Mouse (Mus musculus) layer of hippocampus, adult 2 months (tissue): ENCODE results near the gene Lactb. TPM values are rescaled to one million over a fixed set of nuclear protein-coding genes. Genes with fewer than 3 reads are reported as not detected.

Experiments used
- DNase-seq, 2 experiments: peaks; one replicate each; pipeline ENCODE4 v3.0.0; 2022; ENCODE audit warnings: low spot score in 2 of 2
- H3K27ac ChIP-seq: fragments of 200-600 bp; 2 replicates; pipeline ENCODE4 v1.8.1; 2022
- H3K4me3 ChIP-seq: fragments of 200-600 bp; 2 replicates; pipeline ENCODE4 v1.8.1; 2022; ENCODE audit warnings: mild to moderate bottlenecking
- CTCF ChIP-seq: fragments of 200-600 bp; conservative IDR thresholded peaks from 2 replicates; pipeline ENCODE4 v1.8.1; 2022; ENCODE audit warnings: antibody characterized with exemption, mild to moderate bottlenecking, moderate library complexity
- total RNA-seq, 2 experiments: library from RNA; stranded (reverse); gene quantifications; 2 replicates each; pipeline ENCODE4 v1.2.3; 2021

Gene Lactb
- total RNA-seq, 2 experiments from 2014 or later: 13.0 to 14.7 TPM

- DNase-seq: peak in 1 of 2 experiments; percentile 34
- TF ChIP-seq CTCF: no peak
- Histone ChIP-seq H3K27ac (peak overlapping the region; percentile 84), H3K4me3 (no peak overlapping the region)
Observed at GRCm38 (mm10) chr9:66912304-66912703, 63.0 kb downstream of the Lactb start.

GRCm38 (mm10) chr9:66910677-66911076, 64.6 kb downstream of the Lactb start:
- no peak overlapping the region for H3K4me3 ChIP-seq
- TF ChIP-seq CTCF: no peak
- no peak for DNase-seq
- H3K27ac ChIP-seq: no peak overlapping the region

GRCm38 (mm10) chr9:66909922-66910321, 65.4 kb downstream of the Lactb start:
- no peak for TF ChIP-seq CTCF
- H3K27ac ChIP-seq: 0 out of 2 replicates have a peak overlapping the region, but pooled peaks have one; percentile 29
- no peak overlapping the region for H3K4me3 ChIP-seq
- no peak for DNase-seq

GRCm38 (mm10) chr9:66907746-66908397, 67.4 kb downstream of the Lactb start:
- DNase-seq: no peak
- no peak overlapping the region for H3K27ac ChIP-seq
- H3K4me3 ChIP-seq: no peak overlapping the region
- TF ChIP-seq CTCF: no peak

GRCm38 (mm10) chr9:66907126-66907525, 68.2 kb downstream of the Lactb start:
- no peak for DNase-seq
- Histone ChIP-seq H3K4me3 (no peak overlapping the region), H3K27ac (no peak overlapping the region)
- no peak for TF ChIP-seq CTCF

GRCm38 (mm10) chr9:66905990-66906389, 69.3 kb downstream of the Lactb start:
- no peak overlapping the region for H3K4me3 ChIP-seq
- H3K27ac ChIP-seq: no peak overlapping the region
- DNase-seq: no peak
- no peak for TF ChIP-seq CTCF

Other genes starting within 250 kb of the Lactb start
- 10 to 100 TPM; 32.3 to 37.1 TPM for gene Aph1b, start 180.0 kb downstream of the Lactb start, total RNA-seq
- gene Gm10647, start 178.4 kb downstream of the Lactb start, total RNA-seq: under 1 TPM; 0.56 to 0.82 TPM
- 1 to 10 TPM; 7.6 to 8.4 TPM for gene Aph1c, start 140.8 kb downstream of the Lactb start, total RNA-seq
- gene Rab8b, start 55.8 kb downstream of the Lactb start, total RNA-seq: 10 to 100 TPM; 46.1 to 47.1 TPM
- gene Rps27l, start 29.4 kb downstream of the Lactb start, total RNA-seq: 10 to 100 TPM; 32.8 to 38.4 TPM
- 100 to 1,000 TPM; 213 to 215 TPM for gene Tpm1, start 73.9 kb upstream of the Lactb start, total RNA-seq